Mouse (Mus musculus): ENCODE measurements around the gene Ppcdc. TPM values are rescaled to one million over a fixed set of nuclear protein-coding genes. Genes with fewer than 3 reads are reported as not detected.

The Ppcdc gene
- polyA plus RNA-seq, 1 experiment, result 49.4 TPM

DNA sequence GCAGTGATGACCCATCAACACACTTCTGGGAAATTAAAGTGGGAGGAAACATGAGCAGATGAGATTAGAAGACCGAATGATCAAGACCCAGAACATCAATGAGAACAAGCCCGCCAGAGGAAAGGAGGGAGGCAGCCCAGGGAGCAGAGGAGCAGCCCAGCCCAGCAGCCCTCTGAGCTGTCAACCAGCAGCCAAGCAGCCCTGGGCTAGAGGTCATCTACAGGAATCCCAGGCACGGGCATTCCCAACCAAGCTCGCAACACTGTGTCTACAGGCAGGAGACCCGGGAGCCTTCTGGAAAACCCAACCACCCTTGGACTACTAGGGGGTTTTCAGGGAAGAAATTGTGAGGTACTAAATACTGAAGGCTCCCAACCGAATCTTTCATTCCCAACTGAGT lies 15.9 kb downstream of the Ppcdc start:
- H3K4me1 ChIP-seq (ENCODE audit: control insufficient read depth, insufficient read depth, low read length), result peaks cover 3% of the 10 kb centered on the region; the same call in 1 of the 2 replicates
- 82% methylated on average over 6 of the region's 6 CpGs for WGBS
- H3K4me3 ChIP-seq (replicated peaks; ENCODE audit: control insufficient read depth, low read depth, low read length), result no peak overlapping the region
- TF ChIP-seq POLR2A (IDR thresholded peaks at IDR 0.05; ENCODE audit: borderline replicate concordance, control insufficient read depth, low read depth, low read length) (no peak), CTCF (IDR thresholded peaks at IDR 0.05; ENCODE audit: control insufficient read depth, insufficient read depth, low read length) (no peak)
- H3K27ac ChIP-seq (ENCODE audit: control insufficient read depth, insufficient read depth, low read depth, low read length, poor library complexity), result no peak overlapping the region

DNA sequence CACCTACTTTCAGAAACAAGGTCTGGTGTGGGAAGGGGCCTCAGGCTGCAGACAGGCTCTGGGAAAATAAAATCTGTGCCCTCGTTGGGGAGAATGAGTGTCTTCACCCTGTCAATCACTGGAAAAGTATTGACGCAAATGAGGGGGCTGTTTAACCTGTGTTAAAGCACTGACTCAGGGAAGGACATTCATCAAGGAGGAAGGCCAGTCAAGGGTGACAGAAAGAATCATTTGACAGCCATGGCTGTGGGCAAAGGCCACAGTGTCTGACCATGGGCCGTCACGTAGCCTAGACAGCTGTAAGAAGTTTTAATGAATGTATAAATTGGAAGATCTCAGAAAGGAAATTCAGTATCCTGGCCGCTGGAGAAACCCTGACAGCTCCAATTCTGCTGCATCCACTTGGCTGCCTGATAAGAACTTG lies 18.2 kb downstream of the Ppcdc start:
- no peak for TF ChIP-seq CTCF (IDR thresholded peaks at IDR 0.05; ENCODE audit: control insufficient read depth, insufficient read depth, low read length)
- TF ChIP-seq POLR2A (IDR thresholded peaks at IDR 0.05; ENCODE audit: borderline replicate concordance, control insufficient read depth, low read depth, low read length), result no peak
- peak overlapping the region; percentile 66 for H3K27ac ChIP-seq (ENCODE audit: control insufficient read depth, insufficient read depth, low read depth, low read length, poor library complexity)
- peaks cover 6% of the 10 kb centered on the region for H3K4me1 ChIP-seq (ENCODE audit: control insufficient read depth, insufficient read depth, low read length)
- 33% methylated on average over 5 of the region's 5 CpGs for WGBS
- no peak overlapping the region for H3K4me3 ChIP-seq (replicated peaks; ENCODE audit: control insufficient read depth, low read depth, low read length)

DNA sequence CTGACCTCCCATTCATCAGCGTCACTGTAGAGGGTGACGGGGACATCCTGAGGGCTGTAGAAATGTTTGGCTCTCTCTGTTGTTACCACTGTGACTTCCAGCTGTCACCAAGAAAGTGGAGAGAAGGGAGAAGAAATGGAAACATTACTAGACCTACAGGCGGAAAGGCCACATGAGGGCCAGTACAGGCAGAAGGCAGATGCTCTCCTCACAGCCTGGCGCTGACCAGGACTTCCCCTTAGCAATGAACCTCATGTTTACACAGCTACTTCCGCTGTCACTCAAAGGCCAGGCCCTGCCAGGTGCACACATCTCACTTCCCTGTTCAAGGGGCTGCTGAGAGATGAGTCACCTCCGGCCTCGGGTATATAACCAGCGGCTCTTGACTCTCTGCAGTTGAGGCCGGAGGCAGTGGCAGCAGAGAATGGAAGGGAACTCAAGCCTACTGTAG lies 18.8 kb downstream of the Ppcdc start:
- Histone ChIP-seq H3K27ac (ENCODE audit: control insufficient read depth, insufficient read depth, low read depth, low read length, poor library complexity) (peak overlapping the region; percentile 88), H3K4me3 (replicated peaks; ENCODE audit: control insufficient read depth, low read depth, low read length) (peak overlapping the region; percentile 13), H3K4me1 (ENCODE audit: control insufficient read depth, insufficient read depth, low read length) (peaks cover 6% of the 10 kb centered on the region)
- peak; percentile 29 for TF ChIP-seq POLR2A (IDR thresholded peaks at IDR 0.05; ENCODE audit: borderline replicate concordance, control insufficient read depth, low read depth, low read length)
- no peak for TF ChIP-seq CTCF (IDR thresholded peaks at IDR 0.05; ENCODE audit: control insufficient read depth, insufficient read depth, low read length)
- WGBS, result 5% methylated on average over 9 of the region's 9 CpGs

DNA sequence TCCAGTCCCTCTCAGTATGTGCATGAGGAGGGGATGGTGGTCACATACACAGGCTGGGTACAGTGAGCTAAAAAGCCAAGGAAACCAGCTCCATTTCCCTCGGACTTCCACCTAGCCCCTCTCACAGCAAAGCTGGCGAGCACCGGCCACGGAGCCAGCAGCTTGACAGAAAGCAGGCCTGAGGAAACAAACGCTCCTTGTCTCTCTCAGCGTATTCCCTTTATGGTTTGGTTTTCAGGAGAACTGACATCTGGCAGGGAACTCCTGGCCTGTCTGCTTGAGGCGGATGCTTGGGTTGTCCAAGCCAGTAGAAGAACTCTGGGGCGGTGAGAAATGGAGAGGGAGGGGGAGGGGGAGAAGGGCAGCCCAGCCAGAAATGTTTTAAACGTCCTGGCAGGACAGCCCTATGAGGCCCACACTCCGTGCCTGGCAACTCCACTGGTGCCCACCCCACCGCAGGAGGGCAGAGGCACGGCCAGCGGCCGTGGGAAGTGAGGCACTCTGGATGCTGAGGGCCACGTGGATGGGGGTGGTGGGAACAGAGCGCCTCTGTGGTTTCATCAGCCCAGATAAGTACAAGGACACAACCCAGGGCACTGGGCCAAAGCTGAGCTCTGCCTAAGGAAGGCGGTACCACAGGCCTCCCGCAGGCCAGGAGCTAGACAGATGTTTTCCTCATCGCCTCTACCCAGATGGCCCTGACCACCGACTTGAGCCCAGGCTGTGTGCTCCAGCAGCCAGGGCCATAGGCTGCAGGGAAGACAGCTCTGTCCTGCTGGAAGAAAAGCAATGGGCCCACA lies 19.4 kb downstream of the Ppcdc start:
- WGBS, result 17% methylated on average over 20 of the region's 20 CpGs
- Histone ChIP-seq H3K27ac (ENCODE audit: control insufficient read depth, insufficient read depth, low read depth, low read length, poor library complexity) (peak overlapping the region; percentile 88), H3K4me1 (ENCODE audit: control insufficient read depth, insufficient read depth, low read length) (peaks cover 6% of the 10 kb centered on the region), H3K4me3 (replicated peaks; ENCODE audit: control insufficient read depth, low read depth, low read length) (peak overlapping the region; percentile 13)
- TF ChIP-seq POLR2A (IDR thresholded peaks at IDR 0.05; ENCODE audit: borderline replicate concordance, control insufficient read depth, low read depth, low read length) (peak; percentile 32; the same call in 1 of the 2 replicates), CTCF (IDR thresholded peaks at IDR 0.05; ENCODE audit: control insufficient read depth, insufficient read depth, low read length) (no peak)

DNA sequence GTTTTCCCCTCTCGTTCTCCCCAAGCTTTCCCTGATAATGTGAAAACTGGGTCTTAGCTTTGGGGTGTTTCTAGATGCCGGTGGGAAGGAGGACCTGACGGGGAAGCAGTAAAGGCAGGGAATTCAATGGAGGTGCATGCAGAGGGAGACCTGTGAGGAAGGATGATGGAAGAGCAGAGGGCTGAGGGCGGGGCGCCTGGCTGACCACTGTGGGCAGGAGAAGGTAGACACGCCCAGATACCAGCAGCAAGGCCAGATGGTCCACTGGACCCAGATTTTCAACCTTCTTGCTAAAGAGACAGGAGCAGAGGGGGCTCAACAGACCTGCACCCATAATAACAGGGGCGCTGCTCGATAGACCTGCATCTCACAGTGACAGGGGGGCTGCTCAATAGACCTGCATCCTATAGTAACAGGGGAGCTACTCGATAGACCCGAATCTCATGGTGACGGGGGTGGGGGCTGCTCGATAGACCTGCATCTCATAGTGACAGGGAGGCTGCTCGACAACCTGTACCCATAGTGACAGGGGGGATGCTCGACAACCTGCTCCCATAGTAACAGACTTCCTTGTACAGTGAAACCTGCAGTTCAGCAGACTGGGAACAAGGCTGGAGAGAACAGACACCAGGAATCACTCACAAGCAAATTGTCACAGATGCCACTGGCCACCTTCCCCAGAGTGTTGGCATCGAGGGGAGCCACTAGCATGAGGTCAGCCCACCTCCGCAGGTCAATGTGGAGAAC lies 20.2 kb downstream of the Ppcdc start:
- Histone ChIP-seq H3K4me1 (ENCODE audit: control insufficient read depth, insufficient read depth, low read length) (peaks cover 6% of the 10 kb centered on the region), H3K27ac (ENCODE audit: control insufficient read depth, insufficient read depth, low read depth, low read length, poor library complexity) (no peak overlapping the region), H3K4me3 (replicated peaks; ENCODE audit: control insufficient read depth, low read depth, low read length) (no peak overlapping the region)
- TF ChIP-seq CTCF (IDR thresholded peaks at IDR 0.05; ENCODE audit: control insufficient read depth, insufficient read depth, low read length) (no peak; the same call in 1 of the 2 replicates), POLR2A (IDR thresholded peaks at IDR 0.05; ENCODE audit: borderline replicate concordance, control insufficient read depth, low read depth, low read length) (no peak)
- WGBS, result 79% methylated on average over 16 of the region's 16 CpGs

DNA sequence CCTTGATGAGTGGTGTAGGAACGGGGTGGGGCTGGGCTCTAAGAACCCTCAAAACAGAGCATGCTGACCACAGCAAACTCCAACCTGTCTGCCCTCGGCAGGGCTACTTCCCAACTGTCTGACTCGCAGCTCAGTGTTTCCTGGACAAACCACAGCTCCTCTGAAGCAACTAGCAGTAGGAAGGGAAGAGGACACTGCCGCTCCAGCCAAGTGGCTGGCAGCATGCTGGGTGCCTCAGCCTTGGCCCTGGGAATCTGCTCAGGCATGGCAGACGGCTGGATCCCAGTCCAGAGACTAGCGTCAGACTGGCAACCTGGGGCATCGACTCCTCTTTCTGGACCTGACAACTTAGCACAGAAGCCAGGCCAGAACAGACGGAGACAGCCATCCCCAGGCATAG lies 22.6 kb downstream of the Ppcdc start:
- H3K27ac ChIP-seq (ENCODE audit: control insufficient read depth, insufficient read depth, low read depth, low read length, poor library complexity), result no peak overlapping the region
- TF ChIP-seq CTCF (IDR thresholded peaks at IDR 0.05; ENCODE audit: control insufficient read depth, insufficient read depth, low read length) (no peak), POLR2A (IDR thresholded peaks at IDR 0.05; ENCODE audit: borderline replicate concordance, control insufficient read depth, low read depth, low read length) (no peak)
- peaks cover 6% of the 10 kb centered on the region for H3K4me1 ChIP-seq (ENCODE audit: control insufficient read depth, insufficient read depth, low read length)
- H3K4me3 ChIP-seq (replicated peaks; ENCODE audit: control insufficient read depth, low read depth, low read length), result no peak overlapping the region
- 36% methylated on average over 8 of the region's 8 CpGs for WGBS

DNA sequence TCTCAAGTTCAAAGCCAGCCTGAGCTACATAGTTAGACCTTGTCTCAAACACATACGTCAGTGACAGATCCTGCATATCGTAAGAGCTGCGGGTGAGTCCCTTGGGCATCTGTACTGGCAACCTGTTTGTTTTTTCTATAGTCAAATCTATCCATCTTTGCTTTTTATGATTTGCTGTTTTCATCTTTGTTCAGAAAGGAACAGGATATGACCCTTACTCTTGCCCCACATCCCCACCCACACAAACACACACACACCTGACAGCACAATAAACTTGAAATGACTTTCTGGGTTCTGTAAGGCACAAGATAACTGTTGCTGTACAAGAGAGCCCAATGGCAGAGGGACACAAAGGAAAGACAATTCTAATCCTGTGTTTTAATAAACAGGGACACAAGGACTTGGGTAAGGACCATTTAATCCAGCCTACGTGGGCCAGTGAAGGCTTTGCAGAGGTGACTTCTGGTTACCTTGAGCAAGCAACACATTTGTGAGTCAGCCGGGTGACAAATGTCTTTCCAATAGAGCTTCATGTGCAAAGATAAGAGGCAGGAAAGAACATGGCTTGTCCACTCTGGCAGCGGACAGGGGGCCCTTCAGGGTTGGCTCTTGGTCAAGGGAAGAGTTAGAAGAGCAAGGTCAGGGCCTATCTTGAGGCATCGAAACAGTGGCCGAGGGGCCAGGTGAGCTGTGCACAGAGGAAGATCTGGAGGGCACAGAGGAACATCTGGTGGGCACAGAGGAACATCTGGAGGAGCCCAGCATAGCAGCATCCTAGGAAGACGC lies 32.6 kb downstream of the Ppcdc start:
- WGBS, result 87% methylated on average over 9 of the region's 9 CpGs
- no peak for TF ChIP-seq POLR2A (IDR thresholded peaks at IDR 0.05; ENCODE audit: borderline replicate concordance, control insufficient read depth, low read depth, low read length)
- H3K4me1 ChIP-seq (ENCODE audit: control insufficient read depth, insufficient read depth, low read length), result no peaks in the 10 kb centered on the region
- no peak overlapping the region for H3K4me3 ChIP-seq (replicated peaks; ENCODE audit: control insufficient read depth, low read depth, low read length)
- H3K27ac ChIP-seq (ENCODE audit: control insufficient read depth, insufficient read depth, low read depth, low read length, poor library complexity), result no peak overlapping the region

DNA sequence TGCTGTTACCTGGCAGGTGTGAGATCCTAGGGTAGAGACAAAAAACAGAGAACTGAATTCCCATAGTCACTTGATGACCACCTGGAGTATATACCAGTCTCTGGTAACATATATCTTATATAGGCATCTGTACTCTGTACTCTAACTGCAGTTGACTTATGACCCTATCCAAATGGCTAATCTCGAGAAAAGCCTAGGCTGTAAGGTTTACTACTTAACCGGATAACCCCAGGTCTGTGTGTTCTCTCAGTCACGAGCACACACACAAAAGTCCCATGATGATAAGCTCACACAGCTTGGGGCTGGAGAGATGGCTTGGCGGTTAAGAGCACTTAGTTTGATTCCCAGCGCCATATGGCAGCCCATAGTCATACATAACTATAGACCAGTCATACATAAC lies 33.5 kb downstream of the Ppcdc start:
- Histone ChIP-seq H3K27ac (ENCODE audit: control insufficient read depth, insufficient read depth, low read depth, low read length, poor library complexity) (no peak overlapping the region), H3K4me1 (ENCODE audit: control insufficient read depth, insufficient read depth, low read length) (no peaks in the 10 kb centered on the region), H3K4me3 (replicated peaks; ENCODE audit: control insufficient read depth, low read depth, low read length) (no peak overlapping the region)
- TF ChIP-seq POLR2A (IDR thresholded peaks at IDR 0.05; ENCODE audit: borderline replicate concordance, control insufficient read depth, low read depth, low read length), result no peak
- TF ChIP-seq CTCF (IDR thresholded peaks at IDR 0.05; ENCODE audit: control insufficient read depth, insufficient read depth, low read length), result no peak
- WGBS, result 77% methylated on average over 5 of the region's 5 CpGs

Data from bone marrow, adult 2 months (tissue).